Mouse (Mus musculus) limb, embryonic 15.5 days (tissue): Measurements from ENCODE around the gene St6galnac3. TPM values are rescaled to one million over a fixed set of nuclear protein-coding genes. Genes with fewer than 3 reads are reported as not detected.

ENCODE experiments used
- ATAC-seq: fragments of 200-750 bp; cut with Nextera tagmentation; 2 replicates; pipeline ENCODE4 v1.8.0; 2017; ENCODE audit warnings: low read depth, moderate TSS enrichment; ENCODE audit not compliant: insufficient number of reproducible peaks, low FRiP score, low TSS enrichment
- H3K27ac ChIP-seq: fragments of 300-500 bp; sonication (generic); 2 replicates; pipeline ENCODE4 v1.5.1; 2015; ENCODE audit warnings: moderate library complexity, mild to moderate bottlenecking, inconsistent platforms
- H3K27me3 ChIP-seq: fragments of 300-500 bp; sonication (generic); 2 replicates; pipeline ENCODE4 v1.6.1; 2015; ENCODE audit warnings: inconsistent platforms
- H3K36me3 ChIP-seq: fragments of 300-500 bp; sonication (generic); 2 replicates; pipeline ENCODE4 v1.6.1; 2015; ENCODE audit warnings: inconsistent platforms
- H3K4me1 ChIP-seq: fragments of 300-500 bp; sonication (generic); 2 replicates; pipeline ENCODE4 v1.6.1; 2015; ENCODE audit warnings: inconsistent platforms
- H3K4me2 ChIP-seq: fragments of 300-500 bp; sonication (generic); 2 replicates; pipeline ENCODE4 v1.6.1; 2015; ENCODE audit warnings: mild to moderate bottlenecking, inconsistent platforms
- H3K4me3 ChIP-seq: fragments of 300-500 bp; sonication (generic); 2 replicates; pipeline ENCODE4 v1.5.1; 2015; ENCODE audit warnings: mild to moderate bottlenecking, inconsistent platforms
- H3K9ac ChIP-seq: fragments of 300-500 bp; sonication (generic); 2 replicates; pipeline ENCODE4 v1.6.1; 2015; ENCODE audit warnings: inconsistent platforms
- H3K9me3 ChIP-seq: fragments of 300-500 bp; sonication (generic); 2 replicates; pipeline ENCODE4 v1.6.1; 2016; ENCODE audit warnings: inconsistent platforms
- WGBS: fragments of 180-500 bp; shearing (Covaris S2); methylation state at CpG from one replicate; pipeline ENCODE4 v1.1.7; 2015; 5-methylcytosine and 5-hydroxymethylcytosine counted together
- polyA plus RNA-seq: library from polyadenylated mRNA; unstranded; fragments of >200 nt; fragmentation: Nextera tagmentation; extraction: Ambion mirVana; gene quantifications from 2 replicates; pipeline ENCODE4 v1.2.1, GENCODE M21; 2015

St6galnac3 gene
- polyA plus RNA-seq, 1 experiment from 2014 or later, result 33.5 TPM

DNA sequence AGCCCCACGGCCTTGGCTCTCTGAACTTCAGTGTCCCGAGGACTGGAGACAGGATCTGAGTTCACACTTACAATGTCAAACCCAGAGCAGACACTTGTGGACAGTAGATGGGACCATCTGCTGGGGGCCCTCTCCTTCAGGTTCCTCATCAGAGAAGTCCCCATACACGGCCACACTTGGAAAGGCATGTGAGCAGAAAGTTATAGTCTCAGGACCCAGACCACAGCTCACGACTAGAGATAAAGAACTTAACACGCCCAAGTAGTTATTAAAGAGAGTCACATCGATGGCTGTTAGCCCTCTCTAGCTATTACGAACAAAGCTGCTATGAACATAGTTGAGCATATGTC, 88.2 kb downstream of the St6galnac3 start:
- H3K27ac ChIP-seq, result no peak overlapping the region
- H3K36me3 ChIP-seq, result no peaks in the 10 kb centered on the region
- 78% methylated on average over 7 of the region's 7 CpGs for WGBS
- no peaks in the 10 kb centered on the region for H3K4me1 ChIP-seq
- no peak overlapping the region for H3K4me3 ChIP-seq
- no peak for ATAC-seq
- no peaks in the 10 kb centered on the region for H3K9me3 ChIP-seq
- H3K27me3 ChIP-seq, result no peaks in the 10 kb centered on the region
- no peak overlapping the region for H3K9ac ChIP-seq
- H3K4me2 ChIP-seq, result no peak overlapping the region

DNA sequence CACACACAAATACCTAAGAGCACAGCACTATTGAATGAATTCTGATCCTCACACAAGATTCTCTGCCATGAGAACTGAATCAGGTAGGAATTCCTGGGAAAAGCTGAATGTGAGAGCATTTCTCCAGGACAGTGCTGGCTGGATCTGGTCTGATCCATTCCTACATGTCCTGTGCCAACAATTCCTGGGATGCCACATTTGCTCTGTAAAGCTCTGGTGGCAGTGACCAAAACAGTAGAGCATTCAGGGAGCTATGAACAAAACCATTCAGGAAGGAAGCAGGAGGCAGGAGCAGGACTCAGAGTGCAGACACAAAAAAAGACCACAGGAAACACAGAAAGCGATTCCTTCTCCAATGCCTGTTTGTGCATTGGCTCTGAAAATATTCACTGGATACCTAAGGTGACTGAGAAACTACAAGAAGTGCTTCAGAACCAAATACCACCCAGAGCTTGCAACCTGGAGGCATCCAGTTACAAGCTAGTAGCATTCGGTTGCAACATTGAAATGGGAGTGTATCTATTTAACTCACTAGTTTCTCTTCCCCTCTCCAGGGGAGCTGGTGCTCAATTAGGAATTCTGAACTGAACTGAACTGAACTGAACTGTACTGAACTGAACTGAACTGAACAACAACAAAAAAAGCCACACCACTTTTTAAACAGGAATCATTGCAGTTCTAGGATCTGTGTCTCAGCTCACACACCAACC, 88.7 kb downstream of the St6galnac3 start:
- no peak overlapping the region for H3K27ac ChIP-seq
- no peak overlapping the region for H3K4me2 ChIP-seq
- no peak overlapping the region for H3K4me3 ChIP-seq
- no peaks in the 10 kb centered on the region for H3K4me1 ChIP-seq
- no peaks in the 10 kb centered on the region for H3K27me3 ChIP-seq
- no peak overlapping the region for H3K9ac ChIP-seq
- 31% methylated on average over 2 of the region's 2 CpGs for WGBS
- ATAC-seq, result no peak
- no peaks in the 10 kb centered on the region for H3K9me3 ChIP-seq
- H3K36me3 ChIP-seq, result no peaks in the 10 kb centered on the region

DNA sequence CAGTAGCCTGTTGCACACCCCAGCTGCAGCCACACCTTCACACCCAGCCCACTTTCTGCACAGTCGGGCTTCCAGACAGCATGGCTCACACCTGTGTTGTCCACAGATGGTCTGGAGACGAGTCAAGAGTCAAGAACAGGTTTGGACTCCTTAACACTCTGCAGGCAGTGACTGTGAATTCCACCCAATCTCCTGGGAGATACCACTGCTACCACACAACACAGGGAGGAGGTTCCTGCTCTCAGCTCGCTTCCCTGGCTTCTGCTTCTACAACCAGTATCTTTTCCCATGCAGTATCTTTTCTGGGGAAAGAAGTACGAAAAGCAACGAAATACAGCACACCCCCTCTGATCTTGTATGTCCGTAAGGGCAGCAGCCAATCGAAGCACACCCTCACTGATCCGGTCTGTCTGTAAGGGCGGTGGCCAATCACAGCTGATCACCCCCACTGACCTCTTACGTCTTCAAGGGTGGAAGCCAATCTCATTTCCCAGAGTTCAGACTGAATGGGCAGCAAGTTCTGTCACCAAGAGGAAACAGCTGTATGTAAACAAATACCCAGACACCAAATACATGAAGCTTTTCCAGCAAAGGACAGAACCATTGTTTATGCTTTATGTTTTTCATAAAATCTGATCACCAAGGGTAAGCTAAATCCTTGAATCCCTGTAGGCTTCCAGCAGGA, 92.8 kb downstream of the St6galnac3 start:
- H3K27ac ChIP-seq, result no peak overlapping the region
- WGBS, result 76% methylated on average over 10 of the region's 10 CpGs

DNA sequence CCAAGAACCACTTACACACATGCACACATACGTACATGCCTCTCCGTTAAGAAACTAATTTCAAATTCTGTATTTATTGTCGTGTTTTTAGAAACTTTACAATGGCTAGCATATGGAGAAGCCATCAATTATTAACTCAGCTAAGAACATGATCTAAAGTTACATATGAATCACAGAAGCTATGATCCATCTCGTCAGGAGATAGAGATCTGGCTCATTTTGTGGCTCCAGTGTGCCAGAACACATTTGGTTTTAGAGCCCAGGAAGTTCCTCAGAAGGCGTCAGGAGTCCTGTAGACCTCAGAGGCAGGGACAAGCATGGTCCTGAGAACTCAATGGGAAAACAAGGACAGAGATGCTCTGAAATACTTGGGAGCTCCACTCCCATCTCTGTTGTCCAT, 98.7 kb downstream of the St6galnac3 start:
- no peak overlapping the region for H3K4me3 ChIP-seq
- H3K9me3 ChIP-seq, result no peaks in the 10 kb centered on the region
- ATAC-seq, result no peak
- 58% methylated on average over 5 of the region's 5 CpGs for WGBS
- no peaks in the 10 kb centered on the region for H3K4me1 ChIP-seq
- no peaks in the 10 kb centered on the region for H3K36me3 ChIP-seq
- H3K27me3 ChIP-seq, result no peaks in the 10 kb centered on the region
- H3K4me2 ChIP-seq, result no peak overlapping the region
- no peak overlapping the region for H3K27ac ChIP-seq
- H3K9ac ChIP-seq, result no peak overlapping the region

More for the DNA sequence above, 92.8 kb downstream of the St6galnac3 start:
- Histone ChIP-seq H3K4me1 (no peaks in the 10 kb centered on the region), H3K36me3 (no peaks in the 10 kb centered on the region), H3K4me2 (no peak overlapping the region), H3K27me3 (no peaks in the 10 kb centered on the region), H3K9me3 (no peaks in the 10 kb centered on the region), H3K9ac (no peak overlapping the region), H3K4me3 (no peak overlapping the region)
- no peak for ATAC-seq

- Histone ChIP-seq H3K4me1 (peaks cover 11% of the 10 kb centered on the region), H3K9ac (no peak overlapping the region), H3K27me3 (no peaks in the 10 kb centered on the region), H3K36me3 (no peaks in the 10 kb centered on the region), H3K4me3 (no peak overlapping the region), H3K27ac (no peak overlapping the region), H3K4me2 (no peak overlapping the region), H3K9me3 (no peaks in the 10 kb centered on the region)
- no peak for ATAC-seq
- WGBS, result 86% methylated on average over 7 of the region's 7 CpGs
These were observed 106.0 kb downstream of the St6galnac3 start for GRCm38 (mm10) chr3:153618976-153619375.

GRCm38 (mm10) chr3:153616849-153617248, 108.1 kb downstream of the St6galnac3 start:
- Histone ChIP-seq H3K4me3 (no peak overlapping the region), H3K4me1 (peaks cover 11% of the 10 kb centered on the region), H3K27ac (no peak overlapping the region; the same call in 1 of the 2 replicates), H3K36me3 (no peaks in the 10 kb centered on the region), H3K9ac (no peak overlapping the region), H3K4me2 (no peak overlapping the region), H3K9me3 (no peaks in the 10 kb centered on the region), H3K27me3 (no peaks in the 10 kb centered on the region)
- 42% methylated on average over 8 of the region's 8 CpGs for WGBS
- ATAC-seq, result no peak

DNA sequence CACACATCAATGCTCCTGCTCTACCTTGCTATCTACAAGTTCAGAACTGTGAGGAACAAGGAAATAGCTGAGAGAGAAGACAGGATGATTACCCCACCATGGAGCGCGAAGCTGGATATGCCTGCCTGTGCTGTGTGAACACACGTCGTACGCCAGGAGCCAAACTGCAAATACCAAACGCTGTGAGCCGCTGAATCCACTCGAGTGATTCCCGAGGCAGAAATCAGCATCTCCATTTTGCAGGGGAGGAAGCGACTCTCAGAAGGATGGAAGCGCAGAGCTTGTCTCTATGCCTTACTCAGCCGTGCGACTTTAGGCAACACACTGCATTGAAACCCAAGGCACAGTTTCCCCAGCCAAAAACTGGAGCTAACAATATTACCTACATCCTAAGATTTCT, 114.7 kb downstream of the St6galnac3 start:
- Histone ChIP-seq H3K4me2 (no peak overlapping the region), H3K4me3 (no peak overlapping the region), H3K27ac (no peak overlapping the region), H3K9me3 (no peaks in the 10 kb centered on the region), H3K9ac (no peak overlapping the region), H3K4me1 (no peaks in the 10 kb centered on the region), H3K27me3 (no peaks in the 10 kb centered on the region), H3K36me3 (no peaks in the 10 kb centered on the region)
- WGBS, result 82% methylated on average over 13 of the region's 13 CpGs
- ATAC-seq, result no peak

DNA sequence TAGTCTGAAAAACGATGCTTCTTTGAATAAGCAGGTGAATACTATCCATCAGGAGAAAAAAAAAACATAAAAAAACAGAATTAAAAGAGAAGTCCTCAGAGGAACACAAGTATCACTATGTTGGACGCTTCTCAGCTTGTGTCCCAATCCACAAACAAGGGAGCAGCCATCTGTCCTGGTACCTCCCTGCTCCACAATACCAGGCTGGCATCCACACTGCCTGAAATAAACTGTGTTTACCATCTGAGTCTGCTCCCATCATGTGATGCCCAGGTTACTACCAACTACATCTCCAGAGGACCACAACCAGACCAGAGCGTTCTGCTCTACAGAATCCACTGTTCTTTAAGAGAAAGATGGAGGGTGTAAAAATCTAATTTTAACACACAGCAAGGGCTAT, 118.6 kb downstream of the St6galnac3 start:
- Histone ChIP-seq H3K36me3 (no peaks in the 10 kb centered on the region), H3K4me1 (no peaks in the 10 kb centered on the region), H3K4me3 (no peak overlapping the region), H3K27me3 (no peaks in the 10 kb centered on the region), H3K9me3 (no peaks in the 10 kb centered on the region), H3K27ac (no peak overlapping the region), H3K4me2 (no peak overlapping the region), H3K9ac (no peak overlapping the region)
- 74% methylated on average over 3 of the region's 3 CpGs for WGBS
- ATAC-seq, result no peak

DNA sequence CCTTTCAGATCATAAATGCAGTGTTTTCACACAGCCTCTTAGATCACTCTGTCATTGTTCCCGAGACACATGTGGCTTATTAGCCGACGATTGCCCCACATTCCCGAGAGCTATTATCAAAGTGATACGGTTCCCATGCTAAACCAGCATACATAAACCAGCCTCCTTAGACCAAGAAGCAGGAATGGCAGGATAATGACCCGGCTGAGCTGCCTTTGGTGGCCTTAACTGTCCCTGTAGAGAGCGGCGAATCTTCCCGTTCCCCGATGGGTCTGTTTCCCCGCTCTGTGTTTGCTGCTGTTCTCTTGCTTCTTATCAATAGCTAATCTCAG, 119.2 kb downstream of the St6galnac3 start:
- WGBS, result 54% methylated on average over 11 of the region's 11 CpGs
- no peak for ATAC-seq
- no peaks in the 10 kb centered on the region for H3K27me3 ChIP-seq

GRCm38 (mm10) chr3:153605089-153605766, 119.7 kb downstream of the St6galnac3 start:
- Histone ChIP-seq H3K4me2 (no peak overlapping the region), H3K4me1 (no peaks in the 10 kb centered on the region), H3K36me3 (no peaks in the 10 kb centered on the region), H3K27ac (no peak overlapping the region), H3K9me3 (no peaks in the 10 kb centered on the region), H3K27me3 (no peaks in the 10 kb centered on the region), H3K4me3 (no peak overlapping the region), H3K9ac (no peak overlapping the region)
- ATAC-seq, result no peak
- 67% methylated on average over 19 of the region's 19 CpGs for WGBS

More for the DNA sequence above, 119.2 kb downstream of the St6galnac3 start:
- no peak overlapping the region for H3K27ac ChIP-seq
- H3K36me3 ChIP-seq, result no peaks in the 10 kb centered on the region
- no peak overlapping the region for H3K4me3 ChIP-seq
- H3K4me2 ChIP-seq, result no peak overlapping the region
- H3K9ac ChIP-seq, result no peak overlapping the region
- H3K9me3 ChIP-seq, result no peaks in the 10 kb centered on the region
- H3K4me1 ChIP-seq, result no peaks in the 10 kb centered on the region

- H3K9ac ChIP-seq, result no peak overlapping the region
- H3K9me3 ChIP-seq, result no peaks in the 10 kb centered on the region
- 78% methylated on average over 2 of the region's 2 CpGs for WGBS
- H3K36me3 ChIP-seq, result no peaks in the 10 kb centered on the region
- H3K4me3 ChIP-seq, result no peak overlapping the region
- no peaks in the 10 kb centered on the region for H3K27me3 ChIP-seq
- H3K4me2 ChIP-seq, result no peak overlapping the region
- H3K4me1 ChIP-seq, result no peaks in the 10 kb centered on the region
- no peak for ATAC-seq
- no peak overlapping the region for H3K27ac ChIP-seq
These were observed 125.8 kb downstream of the St6galnac3 start for GRCm38 (mm10) chr3:153599179-153599578.

DNA sequence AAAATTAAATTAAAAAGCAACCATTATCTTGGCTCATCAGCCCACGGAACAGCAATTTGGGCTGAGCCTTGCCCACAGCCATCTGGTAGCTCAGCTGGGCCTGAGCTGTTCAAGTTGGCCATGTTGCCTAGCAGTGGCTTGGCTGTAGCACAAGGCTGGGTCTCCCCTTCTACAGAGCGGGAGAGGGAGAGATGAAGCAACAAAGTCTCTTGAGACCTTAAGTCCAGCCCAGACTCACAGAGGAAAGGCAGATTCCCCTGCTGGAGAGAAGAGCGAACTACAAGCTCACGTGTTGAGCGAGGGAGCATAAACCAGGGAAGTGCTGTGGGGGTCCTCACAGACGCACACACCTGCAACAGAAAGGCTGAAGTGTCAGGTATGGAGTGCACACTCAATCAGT, 126.3 kb downstream of the St6galnac3 start:
- no peak overlapping the region for H3K9ac ChIP-seq
- H3K4me1 ChIP-seq, result no peaks in the 10 kb centered on the region
- H3K27me3 ChIP-seq, result no peaks in the 10 kb centered on the region
- H3K4me3 ChIP-seq, result no peak overlapping the region
- H3K36me3 ChIP-seq, result no peaks in the 10 kb centered on the region
- no peak overlapping the region for H3K4me2 ChIP-seq
- 90% methylated on average over 6 of the region's 6 CpGs for WGBS
- no peaks in the 10 kb centered on the region for H3K9me3 ChIP-seq
- no peak overlapping the region for H3K27ac ChIP-seq
- ATAC-seq, result no peak
